Mouse (Mus musculus) CH12.LX (cell line): ENCODE measurements at regions not wholly inside any gene's neighbourhood (a gene's known extent, or its start where the extent isn't known, plus 50 kb on each side); places are given as distances from the start of the nearest gene placed in this dataset.

Source experiments
- CTCF ChIP-seq, 2 experiments: IDR thresholded peaks in 1 of 2; conservative IDR thresholded peaks in 1 of 2; 2 replicates each; pipeline ENCODE4 v1.5.1; 2011 to 2012; ENCODE audit warnings: low read depth in 2 of 2, low read length in 2 of 2, improper control_type of control experiment in 1 of 2, inconsistent platforms in 1 of 2, mild to moderate bottlenecking in 1 of 2, moderate library complexity in 1 of 2
- EP300 ChIP-seq: IDR thresholded peaks from 2 replicates; pipeline ENCODE4 v1.6.1; 2011; ENCODE audit warnings: low read length, improper control_type of control experiment
- ETS1 ChIP-seq: conservative IDR thresholded peaks from 2 replicates; pipeline ENCODE4 v1.6.1; 2012; ENCODE audit warnings: low read depth, mild to moderate bottlenecking, inconsistent platforms, low read length, improper control_type of control experiment, moderate library complexity
- MAZ ChIP-seq: IDR thresholded peaks from 2 replicates; pipeline ENCODE4 v1.6.1; 2012; ENCODE audit warnings: low read depth, mild to moderate bottlenecking, inconsistent platforms, low read length, improper control_type of control experiment, moderate library complexity
- NELFE ChIP-seq: IDR thresholded peaks from 2 replicates; pipeline ENCODE4 v1.6.1; 2011; ENCODE audit warnings: low read depth, low read length, improper control_type of control experiment
- POLR2A ChIP-seq: IDR thresholded peaks from 2 replicates; pipeline ENCODE4 v1.6.1; 2011; ENCODE audit warnings: low read depth, mild to moderate bottlenecking, improper control_type of control experiment, low read length
- SMC3 ChIP-seq: IDR thresholded peaks from 2 replicates; pipeline ENCODE4 v1.6.1; 2011; ENCODE audit warnings: low read depth, low read length, improper control_type of control experiment

- no peak for TF ChIP-seq NELFE
- no peak for TF ChIP-seq POLR2A
- no peak for TF ChIP-seq CTCF (conservative IDR thresholded peaks at IDR 0.05 in 1 of 2, IDR thresholded peaks at IDR 0.05 in 1 of 2; ENCODE audit: low read depth in 2 of 2, low read length in 2 of 2)
- TF ChIP-seq EP300, result no peak
- TF ChIP-seq SMC3, result no peak
- no peak for TF ChIP-seq ETS1
- no peak for TF ChIP-seq MAZ
These were observed 277.7 kb downstream of the Osr1 start for GRCm38 (mm10) chr12:9847465-9848205.
